Mouse (Mus musculus) lung, embryonic 15.5 days (tissue): ENCODE data around the gene Hectd1. TPM values are rescaled to one million over a fixed set of nuclear protein-coding genes. Genes with fewer than 3 reads are reported as not detected.

ENCODE experiments used
- ATAC-seq: fragments of 200-750 bp; cut with Nextera tagmentation; 2 replicates; pipeline ENCODE4 v1.8.0; 2017; ENCODE audit warnings: moderate number of reproducible peaks, borderline replicate concordance; ENCODE audit not compliant: low FRiP score, low TSS enrichment; ENCODE audit errors: extremely low read depth
- H3K27ac ChIP-seq: fragments of 300-500 bp; sonication (generic); 2 replicates; pipeline ENCODE4 v1.5.1; 2015; ENCODE audit warnings: moderate library complexity, mild to moderate bottlenecking, inconsistent platforms
- H3K27me3 ChIP-seq: fragments of 300-500 bp; sonication (generic); 2 replicates; pipeline ENCODE4 v1.6.1; 2015; ENCODE audit warnings: inconsistent platforms
- H3K36me3 ChIP-seq: fragments of 300-500 bp; sonication (generic); 2 replicates; pipeline ENCODE4 v1.6.1; 2015; ENCODE audit warnings: inconsistent platforms
- H3K4me1 ChIP-seq: fragments of 300-500 bp; sonication (generic); 2 replicates; pipeline ENCODE4 v1.6.1; 2015; ENCODE audit warnings: inconsistent platforms
- H3K4me2 ChIP-seq: fragments of 300-500 bp; sonication (generic); 2 replicates; pipeline ENCODE4 v1.6.1; 2015; ENCODE audit warnings: inconsistent platforms, mild to moderate bottlenecking, moderate library complexity
- H3K4me3 ChIP-seq: fragments of 300-500 bp; sonication (generic); 2 replicates; pipeline ENCODE4 v1.5.1; 2015; ENCODE audit warnings: mild to moderate bottlenecking, inconsistent platforms
- H3K9ac ChIP-seq: fragments of 300-500 bp; sonication (generic); 2 replicates; pipeline ENCODE4 v1.6.1; 2015; ENCODE audit warnings: inconsistent platforms
- H3K9me3 ChIP-seq: fragments of 300-500 bp; sonication (generic); 2 replicates; pipeline ENCODE4 v1.6.1; 2016; ENCODE audit warnings: inconsistent platforms
- WGBS: fragments of 180-500 bp; shearing (Covaris S2); methylation state at CpG from one replicate; pipeline ENCODE4 v1.1.7; 2015; 5-methylcytosine and 5-hydroxymethylcytosine counted together
- polyA plus RNA-seq: library from polyadenylated mRNA; unstranded; fragments of >200 nt; fragmentation: Nextera tagmentation; extraction: Ambion mirVana; gene quantifications from 2 replicates; pipeline ENCODE4 v1.2.1, GENCODE M21; 2015

Gene Hectd1
- polyA plus RNA-seq, 1 experiment from 2014 or later: 39.0 TPM

DNA sequence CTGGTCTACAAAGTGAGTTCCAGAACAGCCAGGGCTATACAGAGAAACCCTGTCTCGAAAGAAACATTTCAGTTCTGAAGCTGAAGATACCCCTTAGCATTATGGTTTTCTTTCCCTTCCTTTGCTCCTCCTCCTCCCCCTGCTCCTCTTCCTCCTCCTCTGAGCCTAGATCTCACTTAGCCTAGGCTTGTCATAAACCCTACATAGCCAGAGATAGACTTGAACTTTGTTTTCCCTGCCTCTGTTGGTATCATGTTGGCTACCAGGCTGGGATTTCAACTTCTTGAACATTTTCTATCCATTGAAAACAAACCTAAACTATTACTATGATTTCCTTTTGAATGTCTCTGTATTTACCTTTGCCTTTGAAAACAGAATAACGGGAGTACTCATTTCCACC lies 26.5 kb upstream of the Hectd1 start:
- 78% methylated on average over 2 of the region's 2 CpGs for WGBS
- H3K9me3 ChIP-seq: no peaks in the 10 kb centered on the region
- no peaks in the 10 kb centered on the region for H3K27me3 ChIP-seq
- H3K4me2 ChIP-seq: no peak overlapping the region
- no peak overlapping the region for H3K27ac ChIP-seq
- H3K36me3 ChIP-seq: no peaks in the 10 kb centered on the region
- no peak for ATAC-seq
- no peak overlapping the region for H3K9ac ChIP-seq
- no peak overlapping the region for H3K4me3 ChIP-seq
- H3K4me1 ChIP-seq: no peaks in the 10 kb centered on the region

DNA sequence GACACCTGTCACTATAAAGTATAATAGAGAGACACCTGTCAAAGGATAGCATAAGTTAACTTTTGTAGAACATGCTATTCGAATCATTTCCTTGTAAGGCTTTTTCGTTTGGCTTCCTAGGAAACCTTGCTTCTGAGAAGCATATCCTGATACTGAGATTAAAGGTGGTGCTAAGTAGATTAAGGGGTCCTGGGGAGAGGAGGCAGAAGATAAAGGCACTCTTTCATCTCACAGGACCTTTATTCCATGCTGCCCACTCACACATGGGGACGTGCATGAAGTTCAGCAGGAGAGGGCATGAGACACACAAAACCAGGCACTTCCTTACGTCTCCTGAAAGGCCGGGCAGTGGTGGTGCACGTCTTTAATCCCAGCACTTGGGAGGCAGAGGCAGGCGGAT lies 26.1 kb upstream of the Hectd1 start:
- ATAC-seq: no peak
- Histone ChIP-seq H3K4me1 (no peaks in the 10 kb centered on the region), H3K4me3 (no peak overlapping the region), H3K36me3 (no peaks in the 10 kb centered on the region), H3K4me2 (no peak overlapping the region), H3K9me3 (no peaks in the 10 kb centered on the region), H3K27me3 (no peaks in the 10 kb centered on the region), H3K9ac (no peak overlapping the region), H3K27ac (no peak overlapping the region)
- 60% methylated on average over 7 of the region's 7 CpGs for WGBS

- Histone ChIP-seq H3K27me3 (no peaks in the 10 kb centered on the region), H3K27ac (no peak overlapping the region), H3K4me3 (no peak overlapping the region), H3K4me2 (no peak overlapping the region), H3K9me3 (no peaks in the 10 kb centered on the region), H3K9ac (no peak overlapping the region), H3K4me1 (no peaks in the 10 kb centered on the region), H3K36me3 (no peaks in the 10 kb centered on the region)
- ATAC-seq: no peak
- 80% methylated on average over 4 of the region's 4 CpGs for WGBS
Observed at GRCm38 (mm10) chr12:51851617-51852016, 22.3 kb upstream of the Hectd1 start.

- H3K4me1 ChIP-seq: no peaks in the 10 kb centered on the region
- no peaks in the 10 kb centered on the region for H3K9me3 ChIP-seq
- WGBS: 93% methylated on average over 3 of the region's 3 CpGs
- H3K27me3 ChIP-seq: no peaks in the 10 kb centered on the region
- H3K4me2 ChIP-seq: no peak overlapping the region
- no peak overlapping the region for H3K4me3 ChIP-seq
- no peaks in the 10 kb centered on the region for H3K36me3 ChIP-seq
- no peak for ATAC-seq
- no peak overlapping the region for H3K27ac ChIP-seq
- no peak overlapping the region for H3K9ac ChIP-seq
Observed at GRCm38 (mm10) chr12:51851155-51851554, 21.8 kb upstream of the Hectd1 start.

DNA sequence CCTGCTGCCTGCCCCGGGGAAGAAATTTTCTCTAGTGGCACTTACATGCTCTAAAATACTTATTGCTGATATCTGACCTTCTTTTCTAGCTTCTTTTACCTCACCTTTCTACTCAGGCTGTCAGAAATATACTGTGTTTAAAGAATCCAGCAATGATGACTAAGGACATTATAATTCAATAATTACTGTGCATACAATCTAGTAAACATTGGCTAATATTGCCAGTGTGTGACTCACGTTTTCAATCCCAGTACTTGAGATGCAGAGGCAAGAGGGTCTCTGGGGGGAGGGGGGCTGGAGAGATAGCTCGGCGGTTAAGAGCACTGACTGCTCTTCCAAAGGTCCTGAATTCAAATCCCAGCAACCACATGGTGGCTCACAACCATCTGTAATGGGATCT lies 21.0 kb upstream of the Hectd1 start:
- H3K4me1 ChIP-seq: no peaks in the 10 kb centered on the region
- no peaks in the 10 kb centered on the region for H3K9me3 ChIP-seq
- H3K27me3 ChIP-seq: no peaks in the 10 kb centered on the region
- WGBS: 73% methylated on average over 4 of the region's 4 CpGs
- H3K4me2 ChIP-seq: no peak overlapping the region
- H3K27ac ChIP-seq: no peak overlapping the region
- ATAC-seq: no peak
- H3K36me3 ChIP-seq: no peaks in the 10 kb centered on the region
- no peak overlapping the region for H3K9ac ChIP-seq
- no peak overlapping the region for H3K4me3 ChIP-seq

- Histone ChIP-seq H3K27ac (no peak overlapping the region), H3K4me1 (no peaks in the 10 kb centered on the region), H3K9ac (no peak overlapping the region), H3K9me3 (no peaks in the 10 kb centered on the region), H3K4me3 (no peak overlapping the region), H3K4me2 (no peak overlapping the region), H3K36me3 (no peaks in the 10 kb centered on the region), H3K27me3 (no peaks in the 10 kb centered on the region)
- WGBS: 76% methylated on average over 2 of the region's 2 CpGs
- ATAC-seq: no peak
Observed at GRCm38 (mm10) chr12:51849902-51850301, 20.6 kb upstream of the Hectd1 start.

DNA sequence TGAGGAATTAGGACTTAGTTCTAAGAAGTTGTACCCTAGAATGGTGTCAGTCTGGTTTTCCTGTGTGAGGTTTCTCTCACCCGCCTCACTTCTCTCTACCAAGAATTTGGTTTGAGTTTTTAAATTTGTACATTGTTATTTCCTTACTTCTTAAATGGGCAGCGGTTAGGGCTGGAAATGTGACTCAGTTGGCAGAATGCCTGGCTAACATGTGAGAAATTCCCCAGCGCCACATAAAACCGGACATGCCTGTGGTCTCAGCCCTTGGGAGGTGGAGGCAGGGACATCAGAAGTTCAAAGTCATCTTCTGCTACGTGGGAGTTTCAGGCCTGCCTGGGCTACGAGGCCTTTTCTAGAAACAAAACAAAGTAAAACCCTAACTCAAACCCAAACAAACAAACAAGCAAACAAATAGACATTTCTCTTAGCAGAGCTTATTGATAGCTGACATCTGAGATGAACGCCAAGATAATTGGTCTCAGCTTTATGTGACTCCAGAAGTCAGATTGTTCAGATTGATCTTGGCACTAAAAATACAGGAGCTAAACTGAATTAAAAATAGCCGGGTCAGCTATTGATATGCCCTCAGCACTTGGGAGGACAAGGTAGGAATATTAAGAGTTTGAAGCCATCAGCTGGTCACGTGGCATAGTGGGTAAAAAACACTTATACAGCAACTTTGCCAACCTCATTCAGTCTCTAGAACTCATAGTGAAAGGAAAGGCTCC lies 18.8 kb upstream of the Hectd1 start:
- no peak overlapping the region for H3K27ac ChIP-seq
- WGBS: 63% methylated on average over 9 of the region's 9 CpGs
- H3K4me1 ChIP-seq: peaks cover 9% of the 10 kb centered on the region; the same call in 1 of the 2 replicates
- H3K36me3 ChIP-seq: no peaks in the 10 kb centered on the region
- H3K9me3 ChIP-seq: no peaks in the 10 kb centered on the region
- H3K27me3 ChIP-seq: no peaks in the 10 kb centered on the region
- H3K4me2 ChIP-seq: no peak overlapping the region
- no peak overlapping the region for H3K9ac ChIP-seq
- ATAC-seq: no peak
- no peak overlapping the region for H3K4me3 ChIP-seq

DNA sequence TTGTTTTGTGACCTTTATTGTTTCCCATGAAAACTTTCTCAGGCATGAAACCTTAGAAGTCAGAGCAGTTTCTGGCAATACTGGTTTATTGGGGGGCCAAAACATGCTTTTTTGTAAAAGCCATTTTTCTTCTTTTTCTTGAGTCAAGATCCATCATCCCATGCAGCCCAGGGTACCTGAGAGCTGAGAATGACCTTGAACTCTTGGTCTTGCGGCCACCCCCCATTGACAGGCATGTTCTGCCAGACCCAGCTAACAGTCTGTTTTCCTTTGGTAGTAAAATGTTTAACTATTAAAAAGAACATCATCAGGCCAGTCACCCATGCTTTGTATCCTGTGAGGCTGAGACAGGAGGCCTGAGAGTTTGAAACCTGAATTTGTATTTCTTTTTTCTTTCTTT lies 15.9 kb upstream of the Hectd1 start:
- Histone ChIP-seq H3K9me3 (no peaks in the 10 kb centered on the region), H3K27me3 (no peaks in the 10 kb centered on the region), H3K36me3 (no peaks in the 10 kb centered on the region), H3K4me1 (peaks cover 9% of the 10 kb centered on the region; the same call in 1 of the 2 replicates), H3K9ac (no peak overlapping the region; the same call in 1 of the 2 replicates), H3K27ac (peak overlapping the region; percentile 87; the same call in 1 of the 2 replicates), H3K4me2 (peak overlapping the region; percentile 68), H3K4me3 (peak overlapping the region; percentile 59; the same call in 1 of the 2 replicates)
- ATAC-seq: peak; percentile 30; the same call in 1 of the 2 replicates
- 26% methylated on average over 1 of the region's 1 CpGs for WGBS

DNA sequence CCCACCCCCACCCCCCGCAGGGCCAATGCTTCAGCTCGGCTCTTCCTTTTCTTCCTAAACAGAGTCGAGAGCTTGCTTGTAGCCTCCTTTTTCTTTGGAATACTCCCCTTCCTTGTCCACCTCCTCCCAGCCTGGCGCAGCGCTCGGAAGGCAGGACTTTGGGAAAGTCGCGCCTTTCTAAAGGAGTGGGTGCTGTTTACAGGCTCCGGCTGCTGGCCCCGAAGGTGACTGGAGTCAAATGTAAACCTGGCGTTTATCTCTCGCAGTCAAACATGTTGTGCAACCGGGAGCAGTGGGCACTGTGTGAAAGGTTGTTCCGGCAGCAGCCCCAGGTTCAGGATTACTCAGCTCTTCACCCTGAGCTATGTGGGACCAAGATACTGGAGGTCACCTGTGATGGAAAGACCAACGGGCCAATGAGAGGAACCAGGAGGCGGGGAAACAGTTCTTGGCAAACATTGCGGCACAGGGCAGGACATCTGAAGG lies 15.5 kb upstream of the Hectd1 start:
- 1% methylated on average over 17 of the region's 17 CpGs for WGBS

GRCm38 (mm10) chr12:51843576-51844520 lies 14.5 kb upstream of the Hectd1 start:
- 22% methylated on average over 15 of the region's 15 CpGs for WGBS
- peak overlapping the region; percentile 87 for H3K27ac ChIP-seq

More for the DNA sequence above, 15.5 kb upstream of the Hectd1 start:
- H3K9ac ChIP-seq: peak overlapping the region; percentile 49
- ATAC-seq: peak; percentile 97
- H3K36me3 ChIP-seq: no peaks in the 10 kb centered on the region
- H3K4me3 ChIP-seq: peak overlapping the region; percentile 59
- no peaks in the 10 kb centered on the region for H3K27me3 ChIP-seq
- H3K9me3 ChIP-seq: no peaks in the 10 kb centered on the region
- H3K27ac ChIP-seq: peak overlapping the region; percentile 87
- peaks cover 9% of the 10 kb centered on the region; the same call in 1 of the 2 replicates for H3K4me1 ChIP-seq
- H3K4me2 ChIP-seq: peak overlapping the region; percentile 68

DNA sequence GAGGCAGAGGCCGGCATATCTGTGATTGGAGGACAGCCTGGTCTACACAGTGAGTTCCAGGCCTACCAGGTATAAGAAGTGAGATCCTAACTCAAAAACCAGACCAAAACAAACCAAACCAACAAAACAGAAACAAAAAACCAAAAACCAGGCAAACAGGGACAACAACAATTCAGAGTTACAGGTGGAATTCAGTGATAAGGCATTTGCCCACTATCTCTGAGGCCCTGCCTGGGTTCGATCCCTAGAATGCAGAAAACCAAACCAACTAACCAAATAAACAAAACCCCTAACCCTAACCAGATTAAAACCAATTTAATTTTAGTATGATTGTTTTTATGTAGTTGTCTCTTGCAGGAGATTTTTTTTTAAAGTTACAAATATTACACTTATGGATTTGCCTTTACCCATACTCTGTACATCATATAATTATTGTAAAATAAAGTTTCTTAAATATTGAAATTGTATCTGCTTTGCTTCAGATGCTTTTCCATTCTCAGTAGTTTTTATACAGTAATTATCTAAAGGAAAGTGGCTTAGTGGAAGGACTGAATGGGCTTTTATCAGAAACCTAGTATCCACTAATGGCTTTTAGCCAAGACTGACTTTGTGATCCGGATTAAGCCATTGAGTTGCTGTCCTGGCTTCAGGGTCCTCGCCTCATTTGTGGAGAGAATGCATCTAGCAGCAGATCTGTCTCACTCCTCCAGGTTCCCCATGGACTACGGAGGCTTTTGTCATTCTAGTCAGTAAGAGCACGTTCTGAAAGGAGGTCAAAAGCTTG lies 12.9 kb upstream of the Hectd1 start:
- H3K4me1 ChIP-seq: peaks cover 9% of the 10 kb centered on the region; the same call in 1 of the 2 replicates
- H3K27ac ChIP-seq: no peak overlapping the region
- no peaks in the 10 kb centered on the region for H3K9me3 ChIP-seq
- no peak overlapping the region for H3K4me3 ChIP-seq
- no peak overlapping the region for H3K9ac ChIP-seq
- H3K36me3 ChIP-seq: no peaks in the 10 kb centered on the region
- no peak for ATAC-seq
- H3K4me2 ChIP-seq: no peak overlapping the region
- WGBS: 52% methylated on average over 6 of the region's 6 CpGs
- H3K27me3 ChIP-seq: no peaks in the 10 kb centered on the region

More at GRCm38 (mm10) chr12:51843576-51844520, 14.5 kb upstream of the Hectd1 start:
- no peaks in the 10 kb centered on the region for H3K27me3 ChIP-seq
- H3K4me1 ChIP-seq: peaks cover 9% of the 10 kb centered on the region; the same call in 1 of the 2 replicates
- ATAC-seq: no peak
- peak overlapping the region; percentile 68 for H3K4me2 ChIP-seq
- H3K4me3 ChIP-seq: peak overlapping the region; percentile 59
- H3K9ac ChIP-seq: no peak overlapping the region
- no peaks in the 10 kb centered on the region for H3K9me3 ChIP-seq
- no peaks in the 10 kb centered on the region for H3K36me3 ChIP-seq
